Mouse (Mus musculus): ENCODE results near the gene Tmem216. TPM values are rescaled to one million over a fixed set of nuclear protein-coding genes. Genes with fewer than 3 reads are reported as not detected.

The Tmem216 gene
- polyA plus RNA-seq, 1 experiment: 12.9 TPM

DNA sequence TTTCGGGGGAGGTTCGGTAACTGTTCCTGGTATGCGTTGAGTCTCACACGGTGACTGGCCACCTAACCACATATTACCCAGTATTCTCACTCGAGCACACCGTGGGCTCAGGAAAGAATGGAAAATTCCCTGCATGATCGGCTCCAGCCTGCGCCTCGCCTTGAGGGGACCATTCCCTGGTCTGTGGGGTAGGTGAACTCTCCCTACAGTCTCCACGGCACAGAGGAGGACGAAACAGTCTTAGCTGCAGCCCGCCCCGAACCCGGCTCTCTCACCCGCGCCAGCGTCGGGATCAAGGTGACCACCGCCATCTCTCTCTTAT is 31.3 kb downstream of the Tmem216 start:
- Histone ChIP-seq H3K4me2 (ENCODE audit: low read depth) (peak overlapping the region; percentile 60), H3K36me3 (ENCODE audit: control insufficient read depth, insufficient read depth) (peaks cover 14% of the 10 kb centered on the region), H3K27me3 (ENCODE audit: control insufficient read depth, insufficient read depth, insufficient read length) (no peaks in the 10 kb centered on the region), H3K4me3 (peak overlapping the region; percentile 62), H3ac (ENCODE audit: control insufficient read depth, insufficient read length) (peak overlapping the region; percentile 91), H3K79me2 (ENCODE audit: control insufficient read depth, insufficient read depth) (peaks cover 84% of the 10 kb centered on the region)
- TF ChIP-seq SRF (IDR thresholded peaks at IDR 0.05; ENCODE audit: control insufficient read depth, insufficient read length, low read depth): peak; percentile 29
- TF ChIP-seq MYOD1 (IDR thresholded peaks at IDR 0.05; ENCODE audit: control insufficient read depth in 1 of 3, insufficient read length in 2 of 3, low read depth in 2 of 3): no peak

- TF ChIP-seq SRF (IDR thresholded peaks at IDR 0.05; ENCODE audit: control insufficient read depth, insufficient read length, low read depth): no peak
- no peak for TF ChIP-seq USF1 (IDR thresholded peaks at IDR 0.05; ENCODE audit: low read depth)
- TF ChIP-seq POLR2AphosphoS2 (IDR thresholded peaks at IDR 0.05; ENCODE audit: insufficient read length, low read depth): no peak
- TF ChIP-seq MYOG (IDR thresholded peaks at IDR 0.05; ENCODE audit: control insufficient read depth in 1 of 3, insufficient read depth in 1 of 3, insufficient read length in 2 of 3, low read depth in 2 of 3): no peak
- no peak for TF ChIP-seq REST (IDR thresholded peaks at IDR 0.05; ENCODE audit: insufficient read depth, insufficient read length)
- Histone ChIP-seq H3K4me3 (peak overlapping the region; percentile 62), H3K79me2 (ENCODE audit: control insufficient read depth, insufficient read depth) (peaks cover 77% of the 10 kb centered on the region), H3K36me3 (ENCODE audit: control insufficient read depth, insufficient read depth) (peaks cover 3% of the 10 kb centered on the region), H3K4me2 (ENCODE audit: low read depth) (peak overlapping the region; percentile 60), H3K27me3 (ENCODE audit: control insufficient read depth, insufficient read depth, insufficient read length) (no peaks in the 10 kb centered on the region), H3ac (ENCODE audit: control insufficient read depth, insufficient read length) (no peak overlapping the region)
Measured at GRCm38 (mm10) chr19:10523483-10524080, 32.5 kb downstream of the Tmem216 start.

DNA sequence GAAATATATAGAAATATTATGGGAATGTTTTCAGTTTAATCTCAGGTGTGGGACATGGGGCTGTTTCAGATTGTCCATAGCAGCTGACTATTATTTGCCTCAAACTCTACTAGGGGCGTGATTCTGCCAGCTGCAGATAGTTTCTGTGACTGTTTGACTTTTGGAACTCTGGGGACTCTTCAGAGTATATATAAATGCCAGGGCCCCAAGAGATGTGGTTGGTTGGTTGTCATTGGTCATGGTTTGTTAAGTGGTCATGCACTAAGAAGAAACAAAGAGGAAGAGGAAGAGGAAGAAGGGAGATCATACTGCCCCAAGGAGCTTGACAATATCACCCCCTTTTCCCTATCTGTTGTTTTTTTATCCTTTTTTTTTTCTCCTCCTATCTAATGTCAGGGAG is 34.1 kb downstream of the Tmem216 start:
- peaks cover 10% of the 10 kb centered on the region for H3K36me3 ChIP-seq (ENCODE audit: control insufficient read depth, insufficient read depth)
- H3K27me3 ChIP-seq (ENCODE audit: control insufficient read depth, insufficient read depth, insufficient read length): no peaks in the 10 kb centered on the region
- peaks cover 65% of the 10 kb centered on the region for H3K79me2 ChIP-seq (ENCODE audit: control insufficient read depth, insufficient read depth)
- H3ac ChIP-seq (ENCODE audit: control insufficient read depth, insufficient read length): no peak overlapping the region
- H3K4me2 ChIP-seq (ENCODE audit: low read depth): no peak overlapping the region
- no peak for TF ChIP-seq POLR2A (IDR thresholded peaks at IDR 0.05; ENCODE audit: insufficient read length, low read depth)
- TF ChIP-seq POLR2AphosphoS2 (IDR thresholded peaks at IDR 0.05; ENCODE audit: insufficient read length, low read depth): no peak
- TF ChIP-seq TCF3 (IDR thresholded peaks at IDR 0.05; ENCODE audit: insufficient read length, low read depth): no peak
- TF ChIP-seq MAX (IDR thresholded peaks at IDR 0.05; ENCODE audit: low read depth): no peak
- TF ChIP-seq CEBPB (IDR thresholded peaks at IDR 0.05; ENCODE audit: insufficient read depth, poor library complexity, severe bottlenecking): no peak
- TF ChIP-seq REST (IDR thresholded peaks at IDR 0.05; ENCODE audit: insufficient read depth, insufficient read length): no peak
- no peak for TF ChIP-seq TCF12 (IDR thresholded peaks at IDR 0.05; ENCODE audit: insufficient read depth, poor library complexity, severe bottlenecking)
- no peak for TF ChIP-seq E2F4 (IDR thresholded peaks at IDR 0.05; ENCODE audit: insufficient read depth)
- no peak for TF ChIP-seq SRF (IDR thresholded peaks at IDR 0.05; ENCODE audit: control insufficient read depth, insufficient read length, low read depth)
- no peak for TF ChIP-seq USF1 (IDR thresholded peaks at IDR 0.05; ENCODE audit: low read depth)
- TF ChIP-seq MYOD1 (IDR thresholded peaks at IDR 0.05; ENCODE audit: control insufficient read depth in 1 of 3, insufficient read length in 2 of 3, low read depth in 2 of 3): no peak
- no peak for TF ChIP-seq MYOG (IDR thresholded peaks at IDR 0.05; ENCODE audit: control insufficient read depth in 1 of 3, insufficient read depth in 1 of 3, insufficient read length in 2 of 3, low read depth in 2 of 3)
- H3K4me3 ChIP-seq: no peak overlapping the region

GRCm38 (mm10) chr19:10520355-10520754 is 35.7 kb downstream of the Tmem216 start:
- no peak overlapping the region for H3ac ChIP-seq (ENCODE audit: control insufficient read depth, insufficient read length)
- peaks cover 22% of the 10 kb centered on the region for H3K36me3 ChIP-seq (ENCODE audit: control insufficient read depth, insufficient read depth)
- no peak overlapping the region for H3K4me3 ChIP-seq
- TF ChIP-seq CEBPB (IDR thresholded peaks at IDR 0.05; ENCODE audit: insufficient read depth, poor library complexity, severe bottlenecking) (no peak), MYOG (IDR thresholded peaks at IDR 0.05; ENCODE audit: control insufficient read depth in 1 of 3, insufficient read depth in 1 of 3, insufficient read length in 2 of 3, low read depth in 2 of 3) (no peak), TCF12 (IDR thresholded peaks at IDR 0.05; ENCODE audit: insufficient read depth, poor library complexity, severe bottlenecking) (no peak), MYOD1 (IDR thresholded peaks at IDR 0.05; ENCODE audit: control insufficient read depth in 1 of 3, insufficient read length in 2 of 3, low read depth in 2 of 3) (no peak)
- peaks cover 52% of the 10 kb centered on the region for H3K79me2 ChIP-seq (ENCODE audit: control insufficient read depth, insufficient read depth)
- no peak overlapping the region for H3K4me2 ChIP-seq (ENCODE audit: low read depth)
- no peaks in the 10 kb centered on the region for H3K27me3 ChIP-seq (ENCODE audit: control insufficient read depth, insufficient read depth, insufficient read length)

DNA sequence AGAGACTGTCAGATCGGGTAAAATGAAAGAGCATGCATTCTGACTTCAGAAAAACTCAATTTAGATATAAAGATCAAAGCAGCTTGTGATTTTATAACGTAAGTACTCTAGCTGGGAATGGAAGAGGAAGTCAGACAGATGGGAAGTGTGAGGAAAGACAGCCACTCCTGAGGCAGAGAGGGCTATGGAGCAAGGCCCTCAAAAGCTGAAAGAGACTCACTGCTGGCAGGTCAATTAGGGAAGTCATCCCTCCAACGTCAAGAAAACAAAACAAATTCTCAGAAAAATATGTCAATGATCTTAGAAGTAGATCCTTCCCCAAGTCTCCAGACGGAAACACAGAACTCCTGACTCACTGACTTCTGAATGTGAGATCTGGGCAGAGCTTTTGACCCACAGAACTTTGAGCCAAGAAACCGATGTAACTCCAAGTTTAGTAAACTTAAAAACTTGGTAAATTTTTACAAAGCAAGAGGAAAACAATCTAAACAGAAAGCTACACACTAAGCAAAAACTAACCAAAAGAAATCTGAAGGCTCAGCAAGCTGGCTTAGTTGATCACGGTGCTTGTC is 45.2 kb downstream of the Tmem216 start:
- H3K79me2 ChIP-seq (ENCODE audit: control insufficient read depth, insufficient read depth): no peaks in the 10 kb centered on the region
- H3K36me3 ChIP-seq (ENCODE audit: control insufficient read depth, insufficient read depth): peaks cover 43% of the 10 kb centered on the region
- no peak overlapping the region for H3K4me2 ChIP-seq (ENCODE audit: low read depth)
- H3ac ChIP-seq (ENCODE audit: control insufficient read depth, insufficient read length): no peak overlapping the region
- TF ChIP-seq MAX (IDR thresholded peaks at IDR 0.05; ENCODE audit: low read depth): no peak
- TF ChIP-seq TCF3 (IDR thresholded peaks at IDR 0.05; ENCODE audit: insufficient read length, low read depth): no peak
- TF ChIP-seq E2F4 (IDR thresholded peaks at IDR 0.05; ENCODE audit: insufficient read depth): no peak
- H3K4me3 ChIP-seq: no peak overlapping the region
- H3K27me3 ChIP-seq (ENCODE audit: control insufficient read depth, insufficient read depth, insufficient read length): no peaks in the 10 kb centered on the region

Measured in myocyte (in vitro differentiated cells).